Mouse (Mus musculus): ENCODE measurements around the gene Mbl2.
"Not testable (repeated sequence)": the region's sequence is repeated elsewhere in the genome, so short reads cannot be mapped to it uniquely, and the experiment has no call there.

The Mbl2 gene

GRCm38 (mm10) chr19:30232691-30233090 lies at the start of gene Mbl2:
Gene Mbl2, plus strand, starts transcription at chr19:30232942.
- no peak for DNase-seq (ENCODE audit: low spot score)

- no peak for DNase-seq (ENCODE audit: low spot score)
Observed at GRCm38 (mm10) chr19:30185536-30185935, 47.2 kb upstream of the Mbl2 start.

- no peak for DNase-seq (ENCODE audit: low spot score)
Observed at GRCm38 (mm10) chr19:30187232-30187631, 45.5 kb upstream of the Mbl2 start.

- DNase-seq (ENCODE audit: low spot score) = no peak
Observed at GRCm38 (mm10) chr19:30194999-30195398, 37.7 kb upstream of the Mbl2 start.

GRCm38 (mm10) chr19:30202177-30202576 lies 30.6 kb upstream of the Mbl2 start:
- DNase-seq (ENCODE audit: low spot score) = no peak

- DNase-seq (ENCODE audit: low spot score) = peak; percentile 17
Observed at GRCm38 (mm10) chr19:30205159-30205816, 27.5 kb upstream of the Mbl2 start.

GRCm38 (mm10) chr19:30205874-30206273 lies 26.9 kb upstream of the Mbl2 start:
- DNase-seq (ENCODE audit: low spot score) = no peak

- no peak for DNase-seq (ENCODE audit: low spot score)
Observed at GRCm38 (mm10) chr19:30206981-30207380, 25.8 kb upstream of the Mbl2 start.

GRCm38 (mm10) chr19:30209006-30209405 lies 23.7 kb upstream of the Mbl2 start:
- not testable (repeated sequence) for DNase-seq (ENCODE audit: low spot score)

- no peak for DNase-seq (ENCODE audit: low spot score)
Observed at GRCm38 (mm10) chr19:30214026-30214425, 18.7 kb upstream of the Mbl2 start.

- DNase-seq (ENCODE audit: low spot score) = not testable (repeated sequence)
Observed at GRCm38 (mm10) chr19:30215736-30216135, 17.0 kb upstream of the Mbl2 start.

GRCm38 (mm10) chr19:30216186-30216585 lies 16.6 kb upstream of the Mbl2 start:
- no peak for DNase-seq (ENCODE audit: low spot score)

GRCm38 (mm10) chr19:30217335-30217734 lies 15.4 kb upstream of the Mbl2 start:
- peak; percentile 63 for DNase-seq (ENCODE audit: low spot score)

GRCm38 (mm10) chr19:30222593-30222992 lies 10.1 kb upstream of the Mbl2 start:
- not testable (repeated sequence) for DNase-seq (ENCODE audit: low spot score)

GRCm38 (mm10) chr19:30229477-30229876 lies 3.3 kb upstream of the Mbl2 start:
- DNase-seq (ENCODE audit: low spot score) = no peak

- DNase-seq (ENCODE audit: low spot score) = no peak
Observed at GRCm38 (mm10) chr19:30234416-30234815, 1.7 kb downstream of the Mbl2 start.

GRCm38 (mm10) chr19:30247359-30247758 lies 14.6 kb downstream of the Mbl2 start:
- peak; percentile 15 for DNase-seq (ENCODE audit: low spot score)

GRCm38 (mm10) chr19:30248822-30249221 lies 16.1 kb downstream of the Mbl2 start:
- DNase-seq (ENCODE audit: low spot score) = peak; percentile 52

- DNase-seq (ENCODE audit: low spot score) = no peak
Observed at GRCm38 (mm10) chr19:30252253-30252652, 19.5 kb downstream of the Mbl2 start.

GRCm38 (mm10) chr19:30256339-30256738 lies 23.6 kb downstream of the Mbl2 start:
- no peak for DNase-seq (ENCODE audit: low spot score)

- no peak for DNase-seq (ENCODE audit: low spot score)
Observed at GRCm38 (mm10) chr19:30281125-30281524, 48.4 kb downstream of the Mbl2 start.

- no peak for DNase-seq (ENCODE audit: low spot score)
Observed at GRCm38 (mm10) chr19:30287899-30288490, 55.3 kb downstream of the Mbl2 start.

Data from urinary bladder, postnatal 25 days (tissue).